Mouse (Mus musculus): ENCODE data around the gene Enpp6.

- TF ChIP-seq POLR2A (IDR thresholded peaks at IDR 0.05; ENCODE audit: insufficient read length, low read depth) (no peak), USF1 (IDR thresholded peaks at IDR 0.05; ENCODE audit: low read depth) (no peak), MAX (IDR thresholded peaks at IDR 0.05; ENCODE audit: low read depth) (no peak)
Measured at GRCm38 (mm10) chr8:47128859-47129258, 142.2 kb downstream of the Enpp6 start.

Measured in myocyte (in vitro differentiated cells).